Mouse (Mus musculus) heart, embryonic 14.5 days (tissue): ENCODE data around the gene Gm26938. TPM values are rescaled to one million over a fixed set of nuclear protein-coding genes. Genes with fewer than 3 reads are reported as not detected.

Experiments used
- ATAC-seq: fragments of 200-750 bp; cut with Nextera tagmentation; 2 replicates; pipeline ENCODE4 v1.8.0; 2017; ENCODE audit warnings: low read depth, moderate TSS enrichment; ENCODE audit not compliant: insufficient number of reproducible peaks, insufficient read depth, low FRiP score
- H3K27ac ChIP-seq, 2 experiments: fragments of 200-500 bp in 1 of 2; fragments of 300-500 bp in 1 of 2; sonication (generic) in 1 of 2; replicated peaks in 1 of 2; 2 replicates each; pipeline ENCODE4 v1.5.1; 2012 to 2014; ENCODE audit warnings: low read depth in 2 of 2, low read length in 2 of 2, control low read depth in 1 of 2, mild to moderate bottlenecking in 1 of 2, mixed read lengths in 1 of 2; ENCODE audit not compliant: control insufficient read depth in 1 of 2, insufficient read depth in 1 of 2
- H3K27me3 ChIP-seq: fragments of 300-500 bp; sonication (generic); 2 replicates; pipeline ENCODE4 v1.6.1; 2014; ENCODE audit warnings: mild to moderate bottlenecking, low read length, control low read depth; ENCODE audit not compliant: control insufficient read depth, insufficient read depth
- H3K36me3 ChIP-seq: fragments of 300-500 bp; sonication (generic); 2 replicates; pipeline ENCODE4 v1.6.1; 2014; ENCODE audit warnings: mild to moderate bottlenecking, control low read depth, low read length, mixed read lengths; ENCODE audit not compliant: control insufficient read depth, insufficient read depth
- H3K4me1 ChIP-seq, 2 experiments: fragments of 200-500 bp in 1 of 2; fragments of 300-500 bp in 1 of 2; sonication (generic) in 1 of 2; 2 replicates each; pipeline ENCODE4 v1.6.1; 2012 to 2014; ENCODE audit warnings: low read length in 2 of 2, control low read depth in 1 of 2, mixed read lengths in 1 of 2; ENCODE audit not compliant: control insufficient read depth in 2 of 2, insufficient read depth in 2 of 2
- H3K4me2 ChIP-seq: fragments of 300-500 bp; sonication (generic); 2 replicates; pipeline ENCODE4 v1.6.1; 2014; ENCODE audit warnings: mild to moderate bottlenecking, low read length
- H3K4me3 ChIP-seq, 2 experiments: fragments of 200-500 bp in 1 of 2; fragments of 300-500 bp in 1 of 2; sonication (generic) in 1 of 2; 2 replicates each; pipeline ENCODE4 v1.5.1; 2012 to 2014; ENCODE audit warnings: low read length in 2 of 2, mild to moderate bottlenecking in 2 of 2, control low read depth in 1 of 2, low read depth in 1 of 2, moderate library complexity in 1 of 2; ENCODE audit not compliant: control insufficient read depth in 1 of 2, insufficient read depth in 1 of 2
- H3K9ac ChIP-seq: fragments of 300-500 bp; sonication (generic); 2 replicates; pipeline ENCODE4 v1.6.1; 2014; ENCODE audit warnings: mild to moderate bottlenecking, low read length
- H3K9me3 ChIP-seq: fragments of 300-500 bp; sonication (generic); 2 replicates; pipeline ENCODE4 v1.6.1; 2016; ENCODE audit warnings: low read length, control low read depth; ENCODE audit not compliant: control insufficient read depth
- WGBS: fragments of 180-500 bp; shearing (Covaris S2); extraction: QIAGEN DNeasy Blood & Tissue Kit; methylation state at CpG from one replicate; pipeline ENCODE4 v1.1.7; 2014; 5-methylcytosine and 5-hydroxymethylcytosine counted together
- polyA plus RNA-seq: library from polyadenylated mRNA; unstranded; fragments of >200 nt; fragmentation: Nextera tagmentation; extraction: Ambion mirVana; gene quantifications from 2 replicates; pipeline ENCODE4 v1.2.1, GENCODE M21; 2014

Gm26938 gene
- polyA plus RNA-seq, 1 experiment from 2014 or later = not detected

- H3K9me3 ChIP-seq = no peaks in the 10 kb centered on the region
- H3K27me3 ChIP-seq = peaks cover 3% of the 10 kb centered on the region
- 15% methylated on average over 2 of the region's 2 CpGs for WGBS
- no peak overlapping the region for H3K4me3 ChIP-seq
- no peak overlapping the region for H3K27ac ChIP-seq
- no peak overlapping the region for H3K9ac ChIP-seq
- H3K4me2 ChIP-seq = no peak overlapping the region
- H3K36me3 ChIP-seq = no peaks in the 10 kb centered on the region
- no peaks in the 10 kb centered on the region for H3K4me1 ChIP-seq
- ATAC-seq = no peak; the same call in 1 of the 2 replicates
Observed at GRCm38 (mm10) chr5:139838476-139838892, 12.3 kb upstream of the Gm26938 start.

- Histone ChIP-seq H3K9me3 (no peaks in the 10 kb centered on the region), H3K27ac (no peak overlapping the region), H3K27me3 (no peaks in the 10 kb centered on the region; the same call in 1 of the 2 replicates), H3K9ac (no peak overlapping the region), H3K4me2 (no peak overlapping the region), H3K36me3 (no peaks in the 10 kb centered on the region), H3K4me3 (no peak overlapping the region), H3K4me1 (no peaks in the 10 kb centered on the region)
- 73% methylated on average over 7 of the region's 7 CpGs for WGBS
- no peak for ATAC-seq
Observed at GRCm38 (mm10) chr5:139835706-139836105, 9.5 kb upstream of the Gm26938 start.

- Histone ChIP-seq H3K36me3 (no peaks in the 10 kb centered on the region), H3K4me1 (no peaks in the 10 kb centered on the region), H3K27me3 (no peaks in the 10 kb centered on the region; the same call in 1 of the 2 replicates), H3K27ac (no peak overlapping the region), H3K4me2 (no peak overlapping the region), H3K9ac (no peak overlapping the region), H3K9me3 (no peaks in the 10 kb centered on the region), H3K4me3 (no peak overlapping the region)
- ATAC-seq = no peak
- WGBS = 50% methylated on average over 7 of the region's 7 CpGs
Observed at GRCm38 (mm10) chr5:139832125-139832524, 5.9 kb upstream of the Gm26938 start.

- Histone ChIP-seq H3K4me1 (peaks cover 5 to 6% of the 10 kb centered on the region in 2 experiments), H3K27ac (no peak overlapping the region), H3K36me3 (no peaks in the 10 kb centered on the region), H3K4me3 (no peak overlapping the region), H3K4me2 (no peak overlapping the region), H3K9ac (no peak overlapping the region), H3K9me3 (no peaks in the 10 kb centered on the region), H3K27me3 (no peaks in the 10 kb centered on the region)
- WGBS = 83% methylated on average over 3 of the region's 3 CpGs
- no peak for ATAC-seq
Observed at GRCm38 (mm10) chr5:139830734-139831133, 4.5 kb upstream of the Gm26938 start.

- Histone ChIP-seq H3K36me3 (peaks cover 5% of the 10 kb centered on the region; the same call in 1 of the 2 replicates), H3K27ac (no peak overlapping the region), H3K4me1 (peaks cover 7 to 10% of the 10 kb centered on the region in 2 experiments), H3K9me3 (no peaks in the 10 kb centered on the region), H3K4me3 (no peak overlapping the region), H3K27me3 (no peaks in the 10 kb centered on the region), H3K4me2 (no peak overlapping the region), H3K9ac (no peak overlapping the region)
- no peak for ATAC-seq
- WGBS = 63% methylated on average over 13 of the region's 13 CpGs
Observed at GRCm38 (mm10) chr5:139829384-139829783, 3.2 kb upstream of the Gm26938 start.

GRCm38 (mm10) chr5:139827593-139827992 is 1.4 kb upstream of the Gm26938 start:
- H3K9me3 ChIP-seq = no peaks in the 10 kb centered on the region
- no peak overlapping the region for H3K9ac ChIP-seq
- no peaks in the 10 kb centered on the region for H3K27me3 ChIP-seq
- H3K4me3 ChIP-seq = no peak overlapping the region
- H3K27ac ChIP-seq = no peak overlapping the region
- no peak for ATAC-seq
- no peak overlapping the region for H3K4me2 ChIP-seq
- 92% methylated on average over 1 of the region's 1 CpGs for WGBS
- peaks cover 7 to 10% of the 10 kb centered on the region in 2 experiments for H3K4me1 ChIP-seq
- peaks cover 21% of the 10 kb centered on the region for H3K36me3 ChIP-seq

- Histone ChIP-seq H3K27ac (no peak overlapping the region), H3K36me3 (peaks cover 29% of the 10 kb centered on the region), H3K27me3 (no peaks in the 10 kb centered on the region), H3K4me3 (peak overlapping the region; percentile 83 to 100), H3K4me2 (peak overlapping the region; percentile 91), H3K9ac (peak overlapping the region; percentile 92), H3K9me3 (no peaks in the 10 kb centered on the region), H3K4me1 (peaks cover 7 to 10% of the 10 kb centered on the region in 2 experiments)
- ATAC-seq = no peak
- 44% methylated on average over 11 of the region's 11 CpGs for WGBS
Observed at GRCm38 (mm10) chr5:139825947-139826346, 260 bp downstream of the Gm26938 start.

- WGBS = 95% methylated on average over 10 of the region's 10 CpGs
- H3K36me3 ChIP-seq = peaks cover 29% of the 10 kb centered on the region
- no peak overlapping the region for H3K4me3 ChIP-seq
- H3K27ac ChIP-seq = no peak overlapping the region
- no peak overlapping the region for H3K4me2 ChIP-seq
- H3K4me1 ChIP-seq = peaks cover 7 to 10% of the 10 kb centered on the region in 2 experiments
- H3K27me3 ChIP-seq = no peaks in the 10 kb centered on the region
- no peak overlapping the region for H3K9ac ChIP-seq
- H3K9me3 ChIP-seq = no peaks in the 10 kb centered on the region
- ATAC-seq = no peak
Observed at GRCm38 (mm10) chr5:139824531-139824930, 1.7 kb downstream of the Gm26938 start.
